Mouse (Mus musculus): Measurements from ENCODE around the gene Trf.
"Not testable (repeated sequence)": the region's sequence is repeated elsewhere in the genome, so short reads cannot be mapped to it uniquely, and the experiment has no call there.

The Trf gene

DNA sequence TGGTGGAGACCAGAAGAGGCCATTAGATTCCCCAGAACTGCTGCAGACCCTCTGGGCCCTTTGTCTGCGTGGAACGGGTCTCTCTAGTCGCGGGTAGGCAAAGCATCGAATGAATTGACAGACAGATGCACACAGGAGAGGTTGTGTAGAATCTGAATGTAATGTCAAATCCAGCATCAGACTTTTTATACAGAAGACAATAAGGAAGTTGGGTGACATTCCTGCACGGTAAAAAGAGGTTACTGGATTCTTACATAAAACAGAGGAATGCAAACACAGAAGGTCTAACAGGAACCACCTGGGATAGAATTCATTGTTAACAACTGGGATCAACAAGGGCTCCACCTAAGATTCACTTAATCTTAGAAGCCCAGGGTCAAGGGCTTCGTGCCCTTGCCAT lies 75.1 kb downstream of the Trf start:
- in situ Hi-C loops (cut with MboI; ENCODE audit: low sequenced_read_pairs): not testable (repeated sequence)

DNA sequence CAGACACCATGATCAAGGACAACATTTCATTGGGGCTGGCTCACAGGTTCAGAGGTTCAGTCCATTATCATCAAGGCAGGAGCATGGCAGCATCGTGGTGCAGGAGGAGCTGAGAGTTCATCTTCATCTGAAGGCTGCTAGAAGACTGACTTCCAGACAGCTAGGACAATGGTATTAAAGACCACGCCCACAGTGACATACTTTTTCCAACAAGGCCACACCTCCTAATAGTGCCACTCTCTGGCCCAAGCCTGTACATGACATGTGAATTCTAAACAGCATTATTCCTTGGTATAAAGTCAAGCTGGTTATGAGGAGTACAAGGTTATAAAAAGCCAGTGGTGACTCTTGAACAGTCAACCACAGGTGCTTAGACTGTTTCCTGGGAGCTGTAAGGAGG lies 75.7 kb downstream of the Trf start:
- in situ Hi-C loops (cut with MboI; ENCODE audit: low sequenced_read_pairs): no loop called here

Measured in CH12F3 (cell line).